In genomic region chr6:122644196-122644595, GRCm38 (mm10) we compare ENCODE assay signal across 26 mouse cellular contexts. TPM values are rescaled to one million over a fixed set of nuclear protein-coding genes. Genes with fewer than 3 reads are reported as not detected.
"Had no signal": no experiment of that assay in that cellular context is flagged by ENCODE, and none has a peak within 500 bp of the region (broad histone marks: within the 10 kb centered on the region; RNA-seq: fewer than 3 reads in every experiment).

No protein-coding gene starts in this region.

RNA-seq across cellular contexts. Expression of gene Dppa3, which starts 18.0 kb away (rescaled TPM):
- polyA plus RNA-seq: limb, embryonic 10.5 days; limb, embryonic 11.5 days; limb, embryonic 12.5 days; limb, embryonic 13.5 days; limb, embryonic 15.5 days; liver, adult 2 months; liver, embryonic 11.5 days; liver, embryonic 12.5 days; liver, embryonic 13.5 days; liver, embryonic 14.5 days; liver, embryonic 15.5 days; liver, embryonic 16.5 days; lung, adult 2 months; lung, embryonic 14.5 days; lung, embryonic 15.5 days; lung, postnatal 0 days; midbrain, embryonic 10.5 days; midbrain, embryonic 11.5 days; midbrain, embryonic 12.5 days; midbrain, embryonic 13.5 days; midbrain, embryonic 14.5 days; midbrain, embryonic 15.5 days; midbrain, embryonic 16.5 days; midbrain, postnatal 0 days; myocyte; neural tube, embryonic 11.5 days had no signal

RNA-seq across cellular contexts. Expression of gene Gdf3, which starts 34.3 kb away (rescaled TPM):
- polyA plus RNA-seq: limb, embryonic 10.5 days; limb, embryonic 12.5 days; lung, adult 2 months; lung, embryonic 14.5 days; lung, embryonic 15.5 days; lung, postnatal 0 days; midbrain, embryonic 12.5 days; midbrain, embryonic 15.5 days; midbrain, postnatal 0 days; myocyte had no signal
